10 mouse cellular contexts compared by ENCODE assay signal in the genomic region with DNA sequence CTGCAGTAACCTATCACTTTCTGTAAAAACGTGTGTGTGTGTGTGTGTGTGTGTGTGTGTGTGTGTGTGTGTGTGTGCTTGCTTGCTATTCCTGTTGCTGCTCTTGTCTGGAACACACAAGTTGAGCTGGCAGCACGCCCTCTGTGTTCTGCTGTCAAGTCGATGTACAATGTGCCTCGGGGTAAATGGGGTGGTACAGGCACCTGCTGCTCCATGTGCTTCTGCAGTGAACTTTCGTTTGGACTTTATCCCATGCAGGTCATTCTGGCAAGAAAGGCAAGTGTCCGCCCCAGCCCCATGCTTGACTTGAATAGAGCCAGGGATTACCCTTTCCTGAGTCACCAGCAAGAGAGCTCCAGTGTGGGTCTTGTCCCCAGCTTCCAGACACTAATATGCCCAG. TPM values are rescaled to one million over a fixed set of nuclear protein-coding genes. Genes with fewer than 3 reads are reported as not detected.
A peak's percentile ranks its signal among the peaks of the same experiment; 100 is the strongest.
DNase-seq lines count a peak whose midpoint lies in the region; ATAC-seq and TF ChIP-seq lines count a peak whose summit lies in the region.
"Had no signal": no experiment of that assay in that cellular context is flagged by ENCODE, and none has a peak within 500 bp of the region (broad histone marks: within the 10 kb centered on the region; RNA-seq: fewer than 3 reads in every experiment).

No protein-coding gene starts in this region.

- H3ac ChIP-seq in myocyte (ENCODE audit: control insufficient read depth, insufficient read length): no peak overlapping the region

- peaks cover 100% of the 10 kb centered on the region for H3K79me2 ChIP-seq in myocyte (ENCODE audit: control insufficient read depth, insufficient read depth)

- H3K9ac ChIP-seq in lung, postnatal 0 days (replicated peaks; ENCODE audit: low read depth): no peak overlapping the region
- H3K9ac ChIP-seq: lung, embryonic 15.5 days; stomach, embryonic 15.5 days had no signal

- WGBS in lung, postnatal 0 days: 42% methylated on average over 6 of the region's 6 CpGs
- WGBS in lung, adult 2 months: 25% methylated on average over 6 of the region's 6 CpGs

- TF ChIP-seq CTCF in lung, postnatal 0 days (IDR thresholded peaks at IDR 0.05): no peak
- TF ChIP-seq CTCF in lung, adult 2 months (IDR thresholded peaks at IDR 0.05; ENCODE audit: insufficient read depth, low read length): no peak

- TF ChIP-seq POLR2A in lung, adult 2 months (IDR thresholded peaks at IDR 0.05; ENCODE audit: borderline replicate concordance, extremely low read depth, low read depth, low read length): no peak
- no peak for TF ChIP-seq POLR2A in myocyte (IDR thresholded peaks at IDR 0.05; ENCODE audit: insufficient read length, low read depth)

- intact Hi-C loops in heart, postnatal 36 days (cut with DNase I): no loop called here

- H3K4me2 ChIP-seq in lung, postnatal 0 days (replicated peaks; ENCODE audit: low read depth, low read length): no peak overlapping the region
- H3K4me2 ChIP-seq in myocyte (ENCODE audit: low read depth): peak overlapping the region; percentile 6
- H3K4me2 ChIP-seq: lung, embryonic 15.5 days; stomach, embryonic 15.5 days had no signal

- no peak for TF ChIP-seq EP300 in lung, postnatal 0 days (IDR thresholded peaks at IDR 0.05)

- no peak overlapping the region for H3K4me3 ChIP-seq in lung, postnatal 0 days (ENCODE audit: low read depth, low read length)
- H3K4me3 ChIP-seq in lung, adult 2 months (replicated peaks; ENCODE audit: extremely low read depth, low read depth, low read length): no peak overlapping the region
- H3K4me3 ChIP-seq in myocyte: no peak overlapping the region
- H3K4me3 ChIP-seq: lung, embryonic 15.5 days; stomach, embryonic 15.5 days had no signal

- ATAC-seq in lung, postnatal 0 days: no peak

- no peaks in the 10 kb centered on the region for H3K9me3 ChIP-seq in lung, postnatal 0 days (ENCODE audit: low read length)
- H3K9me3 ChIP-seq: lung, embryonic 15.5 days; stomach, embryonic 15.5 days had no signal

- DNase-seq in adrenal gland, postnatal 14 days: peak; percentile 52
- DNase-seq in adrenal gland, postnatal 4 days (ENCODE audit: low spot score in 2 of 2): no peak
- DNase-seq in lung, postnatal 0 days (ENCODE audit: low spot score): peak; percentile 40
- DNase-seq in lung, adult 2 months: no peak
- DNase-seq in heart, postnatal 36 days: peak; percentile 74 to 77
- no peak for DNase-seq in thymus, postnatal 0 days (ENCODE audit: low spot score)
- DNase-seq in natural killer cell, adult 2 months (ENCODE audit: low spot score in 2 of 2): no peak

- peaks cover 57% of the 10 kb centered on the region for H3K4me1 ChIP-seq in lung, postnatal 0 days (ENCODE audit: insufficient read depth, low read depth, low read length)
- peaks cover 85% of the 10 kb centered on the region for H3K4me1 ChIP-seq in lung, adult 2 months (ENCODE audit: control insufficient read depth, insufficient read depth, low read length)

- H3K36me3 ChIP-seq in lung, postnatal 0 days (ENCODE audit: insufficient read depth, low read length): no peaks in the 10 kb centered on the region
- H3K36me3 ChIP-seq in myocyte (ENCODE audit: control insufficient read depth, insufficient read depth): peaks cover 12% of the 10 kb centered on the region
- H3K36me3 ChIP-seq: lung, embryonic 15.5 days; stomach, embryonic 15.5 days had no signal

- H3K27me3 ChIP-seq in lung, postnatal 0 days (replicated peaks; ENCODE audit: insufficient read depth, low read length): no peaks in the 10 kb centered on the region
- H3K27me3 ChIP-seq in myocyte (ENCODE audit: control insufficient read depth, insufficient read depth, insufficient read length): no peaks in the 10 kb centered on the region
- H3K27me3 ChIP-seq: lung, embryonic 15.5 days; stomach, embryonic 15.5 days had no signal

- no peak overlapping the region for H3K27ac ChIP-seq in lung, postnatal 0 days (ENCODE audit: low read length)
- H3K27ac ChIP-seq: lung, embryonic 15.5 days; stomach, embryonic 15.5 days had no signal

TF ChIP-seq in myocyte, 11 proteins besides CTCF, POLR2A, EP300 and RAD21:
- TF ChIP-seq POLR2AphosphoS2 (IDR thresholded peaks at IDR 0.05; ENCODE audit: insufficient read length, low read depth) (no peak), MYOD1 (IDR thresholded peaks at IDR 0.05; ENCODE audit: control insufficient read depth in 1 of 3, insufficient read length in 2 of 3, low read depth in 2 of 3) (peak in 1 of 3 experiments; percentile 52)

RNA-seq across cellular contexts. Expression of gene E030018B13Rik, which starts 1.0 kb away (rescaled TPM):
- total RNA-seq in adrenal gland, postnatal 14 days (2021): not detected in 2 replicates
- not detected for total RNA-seq in adrenal gland, postnatal 4 days (2021)
- polyA plus RNA-seq in lung, postnatal 0 days (2015; fragmentation: Nextera tagmentation; extraction: Ambion mirVana): 0.18 and 0.27 TPM in 2 replicates
- polyA plus RNA-seq in lung, adult 2 months (2012; rRNA removed): not detected in 2 replicates
- total RNA-seq in heart, postnatal 36 days (2021): not detected
- polyA plus RNA-seq in myocyte (2012; fragmentation: generic; extraction: Trizol): 0.17 TPM
- polyA plus RNA-seq in thymus, postnatal 0 days (2015; fragmentation: Nextera tagmentation; extraction: Ambion mirVana): 0.21 and 0.40 TPM in 2 replicates

RNA-seq across cellular contexts. Expression of gene Klf13, which starts 21.0 kb away (rescaled TPM):
- total RNA-seq in adrenal gland, postnatal 14 days (2021): 85.8 and 102 TPM in 2 replicates
- 10 to 100 TPM; 70.9 to 77.5 TPM for total RNA-seq in adrenal gland, postnatal 4 days (2021)
- 78.2 and 89.0 TPM in 2 replicates for polyA plus RNA-seq in lung, postnatal 0 days (2015; fragmentation: Nextera tagmentation; extraction: Ambion mirVana)
- polyA plus RNA-seq in lung, adult 2 months (2012; rRNA removed): 88.4 and 109 TPM in 2 replicates
- 10 to 100 TPM; 49.2 to 58.7 TPM for total RNA-seq in heart, postnatal 36 days (2021)
- polyA plus RNA-seq in myocyte (2012; fragmentation: generic; extraction: Trizol): 30.4 TPM
- 95.1 and 134 TPM in 2 replicates for polyA plus RNA-seq in thymus, postnatal 0 days (2015; fragmentation: Nextera tagmentation; extraction: Ambion mirVana)

Comparison
In these comparisons a context has a peak if more than half of its experiments do, and no peak if none do; other contexts are left out.
1. DNase-seq: peak in adrenal gland, postnatal 14 days (single experiment), lung, postnatal 0 days (single experiment) and heart, postnatal 36 days (2 of 2); none in adrenal gland, postnatal 4 days (0 of 2), lung, adult 2 months (single experiment), thymus, postnatal 0 days (single experiment) and natural killer cell, adult 2 months (0 of 2).